Mouse (Mus musculus): ENCODE measurements around the gene Arhgap21. TPM values are rescaled to one million over a fixed set of nuclear protein-coding genes. Genes with fewer than 3 reads are reported as not detected.

The Arhgap21 gene
- total RNA-seq, 2 experiments from 2014 or later: 299 to 304 TPM

DNA sequence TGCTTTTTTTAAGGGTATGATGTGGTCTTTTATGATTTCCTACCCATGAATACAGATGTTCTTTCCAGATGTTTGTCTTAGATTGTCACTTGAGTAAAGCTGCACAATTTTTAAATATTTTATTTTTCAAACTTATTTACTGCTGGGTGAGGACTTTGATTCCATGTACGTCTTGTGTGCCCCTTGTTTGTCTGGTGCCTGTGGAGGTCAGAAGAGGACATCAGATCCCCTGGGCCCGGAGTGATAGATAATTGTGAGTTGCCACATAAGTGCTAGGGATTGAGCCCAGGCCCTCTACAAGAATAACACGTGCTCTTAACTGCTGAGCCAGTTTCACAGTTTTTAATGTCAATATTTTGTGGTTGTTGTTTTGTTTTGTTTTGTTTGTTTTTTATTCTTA, 19.1 kb upstream of the Arhgap21 start:
- H3K27ac ChIP-seq: no peak overlapping the region
- no peak for TF ChIP-seq CTCF (IDR thresholded peaks at IDR 0.05)
- DNase-seq (ENCODE audit: extremely low spot score in 1 of 2, low spot score in 2 of 2): no peak
- intact Hi-C loops (cut with DNase I): no loop called here
- H3K4me3 ChIP-seq: no peak overlapping the region

GRCm38 (mm10) chr2:20978726-20979125, 10.0 kb upstream of the Arhgap21 start:
- TF ChIP-seq CTCF (IDR thresholded peaks at IDR 0.05): no peak
- intact Hi-C loops (cut with DNase I): no loop called here
- no peak overlapping the region for H3K4me3 ChIP-seq
- no peak for DNase-seq (ENCODE audit: extremely low spot score in 1 of 2, low spot score in 2 of 2)
- no peak overlapping the region for H3K27ac ChIP-seq

- Histone ChIP-seq H3K27ac (no peak overlapping the region), H3K4me3 (no peak overlapping the region)
- intact Hi-C loops (cut with DNase I): no loop called here
- TF ChIP-seq CTCF (IDR thresholded peaks at IDR 0.05): no peak
- no peak for DNase-seq (ENCODE audit: extremely low spot score in 1 of 2, low spot score in 2 of 2)
Observed at GRCm38 (mm10) chr2:20977051-20977450, 8.4 kb upstream of the Arhgap21 start.

- H3K27ac ChIP-seq: peak overlapping the region; percentile 77
- peak; percentile 24 to 33 for DNase-seq (ENCODE audit: extremely low spot score in 1 of 2, low spot score in 2 of 2)
- no peak overlapping the region for H3K4me3 ChIP-seq
- TF ChIP-seq CTCF (IDR thresholded peaks at IDR 0.05): no peak
- intact Hi-C loops (cut with DNase I): loop anchor here (1.0 kb wide), 2 partner anchors 64 to 81 kb away; no protein-coding TSS in a partner anchor
Observed at GRCm38 (mm10) chr2:20973513-20973912, 4.8 kb upstream of the Arhgap21 start.

- no peak for TF ChIP-seq CTCF (IDR thresholded peaks at IDR 0.05)
- intact Hi-C loops (cut with DNase I): no loop called here
- Histone ChIP-seq H3K4me3 (no peak overlapping the region), H3K27ac (no peak overlapping the region)
- DNase-seq (ENCODE audit: extremely low spot score in 1 of 2, low spot score in 2 of 2): no peak
Observed at GRCm38 (mm10) chr2:20972180-20972579, 3.5 kb upstream of the Arhgap21 start.

- no peak overlapping the region for H3K27ac ChIP-seq
- no peak overlapping the region for H3K4me3 ChIP-seq
- intact Hi-C loops (cut with DNase I): no loop called here
- no peak; the same call in 1 of the 2 replicates for TF ChIP-seq CTCF (IDR thresholded peaks at IDR 0.05)
- no peak for DNase-seq (ENCODE audit: extremely low spot score in 1 of 2, low spot score in 2 of 2)
Observed at GRCm38 (mm10) chr2:20971628-20972027, 2.9 kb upstream of the Arhgap21 start.

DNA sequence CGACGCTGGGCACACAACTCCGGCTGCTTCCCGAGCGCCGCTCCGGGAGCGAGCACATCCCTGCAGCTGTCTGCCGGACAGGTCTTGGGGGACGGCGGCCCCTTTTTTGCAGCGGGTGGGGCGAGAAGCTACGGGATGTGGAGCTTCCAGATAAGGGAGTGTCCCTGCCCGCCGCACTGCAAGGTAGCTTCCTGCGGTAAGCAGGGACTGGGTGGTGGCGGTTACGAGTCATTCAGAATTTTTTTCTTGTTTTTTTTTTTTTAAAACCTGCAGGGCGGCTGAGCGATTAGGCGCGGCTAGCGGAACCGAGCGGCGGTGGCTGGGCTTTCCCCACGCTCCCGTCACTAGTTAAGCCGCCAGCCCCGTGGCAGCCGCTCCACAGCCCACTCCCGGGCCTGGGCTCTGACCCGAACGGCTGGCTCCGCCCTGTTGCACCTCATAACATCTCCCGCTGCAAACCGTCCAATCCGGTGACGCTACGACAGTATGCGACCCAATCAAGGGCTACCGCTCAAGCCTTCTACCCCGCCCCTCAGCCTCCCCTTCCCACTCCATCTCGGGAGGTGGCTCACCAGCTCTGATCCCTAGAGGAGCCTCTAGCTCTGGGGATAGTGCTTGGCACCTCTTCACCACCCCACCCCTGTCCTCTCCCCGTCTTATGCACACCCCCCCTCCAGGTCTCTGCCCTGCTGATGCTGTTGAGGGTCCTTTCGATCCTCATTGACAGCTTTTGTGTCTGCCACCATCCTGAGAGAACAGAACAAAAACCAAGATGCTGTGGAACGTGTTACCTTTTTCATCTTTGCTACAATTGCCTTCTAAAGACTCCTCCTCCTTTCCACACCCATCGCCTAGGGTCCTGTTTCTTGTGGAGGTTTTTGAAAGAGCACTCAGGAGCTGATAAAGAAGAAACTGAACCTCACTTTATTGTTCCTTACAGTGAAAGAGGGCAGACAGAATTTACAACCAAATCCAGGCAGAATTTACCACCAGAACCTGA, 820 bp upstream of the Arhgap21 start:
- Histone ChIP-seq H3K4me3 (peak overlapping the region; percentile 62), H3K27ac (peak overlapping the region; percentile 96)
- intact Hi-C loops (cut with DNase I): loop anchor here (1.0 to 5.0 kb wide), 4 partner anchors 68 to 171 kb away; no protein-coding TSS in a partner anchor
- TF ChIP-seq CTCF (IDR thresholded peaks at IDR 0.05): no peak; the same call in 1 of the 2 replicates
- peak; percentile 95 to 96 for DNase-seq (ENCODE audit: extremely low spot score in 1 of 2, low spot score in 2 of 2)

DNA sequence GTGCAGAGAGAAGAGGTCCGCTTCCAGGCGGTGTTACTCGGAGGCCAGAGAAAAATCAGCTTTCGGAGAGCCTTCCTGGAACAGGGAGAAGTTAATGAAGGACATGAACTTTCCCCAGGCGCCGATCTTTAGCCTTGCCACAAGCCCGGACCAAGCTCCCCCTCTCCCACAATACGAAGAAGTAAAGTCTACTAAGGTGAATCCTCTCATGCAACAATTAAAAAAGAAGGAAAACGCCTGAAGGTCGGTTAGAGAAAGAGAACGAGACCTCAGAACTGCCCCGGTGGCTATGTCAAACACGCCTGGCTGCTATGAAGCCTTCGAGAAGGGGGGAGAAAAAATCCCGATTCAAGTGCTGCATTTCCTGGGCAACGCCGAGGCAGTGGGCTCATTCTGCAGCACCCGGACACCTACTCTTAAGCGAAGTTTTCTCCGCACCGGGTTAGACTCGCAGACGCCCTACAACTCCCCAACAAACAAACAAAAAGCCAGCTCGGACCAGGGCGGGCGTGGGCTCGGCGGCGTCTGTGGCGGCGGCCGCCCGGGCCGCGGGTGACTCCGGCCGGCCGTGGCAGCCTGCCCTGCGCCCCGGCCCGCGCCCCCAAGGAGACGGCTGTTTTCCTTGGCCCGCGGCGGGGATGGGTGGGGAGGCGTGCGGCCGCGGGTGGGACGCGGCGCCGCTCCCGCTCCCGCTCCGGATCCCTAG, 882 bp downstream of the Arhgap21 start:
- DNase-seq (ENCODE audit: extremely low spot score in 1 of 2, low spot score in 2 of 2): peak; percentile 19 to 41
- H3K27ac ChIP-seq: peak overlapping the region; percentile 96
- intact Hi-C loops (cut with DNase I): loop anchor here (2.0 to 5.0 kb wide), 4 partner anchors 69 to 219 kb away; no protein-coding TSS in a partner anchor
- no peak for TF ChIP-seq CTCF (IDR thresholded peaks at IDR 0.05)
- peak overlapping the region; percentile 62 for H3K4me3 ChIP-seq

- Histone ChIP-seq H3K27ac (peak overlapping the region; percentile 96), H3K4me3 (peak overlapping the region; percentile 62)
- DNase-seq (ENCODE audit: extremely low spot score in 1 of 2, low spot score in 2 of 2): peak; percentile 33 to 42
- intact Hi-C loops (cut with DNase I): loop anchor here (2.0 to 5.0 kb wide), 2 partner anchors 125 to 220 kb away; no protein-coding TSS in a partner anchor
- no peak for TF ChIP-seq CTCF (IDR thresholded peaks at IDR 0.05)
Observed at GRCm38 (mm10) chr2:20967101-20967645, 1.5 kb downstream of the Arhgap21 start.

GRCm38 (mm10) chr2:20966176-20967100, 2.2 kb downstream of the Arhgap21 start:
- no peak for TF ChIP-seq CTCF (IDR thresholded peaks at IDR 0.05)
- intact Hi-C loops (cut with DNase I): loop anchor here (2.0 to 5.0 kb wide), 2 partner anchors 126 to 220 kb away; no protein-coding TSS in a partner anchor
- DNase-seq (ENCODE audit: extremely low spot score in 1 of 2, low spot score in 2 of 2): no peak
- peak overlapping the region; percentile 96 for H3K27ac ChIP-seq
- H3K4me3 ChIP-seq: peak overlapping the region; percentile 62

Data from left cerebral cortex, adult 2 months (tissue).